Mouse (Mus musculus) gastrocnemius, adult 18-20 months (tissue): ENCODE measurements at regions not wholly inside any gene's neighbourhood (a gene's known extent, or its start where the extent isn't known, plus 50 kb on each side); places are given as distances from the start of the nearest gene placed in this dataset.

Source experiments
- DNase-seq: peaks from one replicate; pipeline ENCODE4 v3.0.0; 2021; ENCODE audit warnings: low spot score

GRCm38 (mm10) chr10:16438414-16438813 is 1284.6 kb upstream of the Cited2 start:
- no peak for DNase-seq

- no peak for DNase-seq
Observed at GRCm38 (mm10) chr10:16440932-16441640, 1281.9 kb upstream of the Cited2 start.

- no peak for DNase-seq
Observed at GRCm38 (mm10) chr10:16441661-16442072, 1281.4 kb upstream of the Cited2 start.

- DNase-seq: no peak
Observed at GRCm38 (mm10) chr10:16443901-16444300, 1279.1 kb upstream of the Cited2 start.

GRCm38 (mm10) chr10:16467935-16468334 is 1255.1 kb upstream of the Cited2 start:
- no peak for DNase-seq

GRCm38 (mm10) chr10:16469711-16470110 is 1253.3 kb upstream of the Cited2 start:
- no peak for DNase-seq

GRCm38 (mm10) chr10:16473952-16474521 is 1249.0 kb upstream of the Cited2 start:
- no peak for DNase-seq

GRCm38 (mm10) chr10:16498580-16498979 is 1224.4 kb upstream of the Cited2 start:
- DNase-seq: no peak

GRCm38 (mm10) chr10:16507681-16508080 is 1215.3 kb upstream of the Cited2 start:
- peak; percentile 2 for DNase-seq

GRCm38 (mm10) chr10:16508161-16508560 is 1214.9 kb upstream of the Cited2 start:
- no peak for DNase-seq

- no peak for DNase-seq
Observed at GRCm38 (mm10) chr10:16514656-16515055, 1208.4 kb upstream of the Cited2 start.

GRCm38 (mm10) chr10:16521895-16522294 is 1201.1 kb upstream of the Cited2 start:
- DNase-seq: no peak

- no peak for DNase-seq
Observed at GRCm38 (mm10) chr10:16524101-16524500, 1198.9 kb upstream of the Cited2 start.

- DNase-seq: no peak
Observed at GRCm38 (mm10) chr10:16527693-16528092, 1195.3 kb upstream of the Cited2 start.

GRCm38 (mm10) chr10:16537660-16538059 is 1185.4 kb upstream of the Cited2 start:
- no peak for DNase-seq

- no peak for DNase-seq
Observed at GRCm38 (mm10) chr10:16538379-16538778, 1184.6 kb upstream of the Cited2 start.

GRCm38 (mm10) chr10:16545445-16545844 is 1177.6 kb upstream of the Cited2 start:
- DNase-seq: peak; percentile 16

- DNase-seq: peak; percentile 73
Observed at GRCm38 (mm10) chr10:16552861-16553635, 1170.0 kb upstream of the Cited2 start.

GRCm38 (mm10) chr10:16574568-16574967 is 1148.5 kb upstream of the Cited2 start:
- DNase-seq: no peak

- peak; percentile 32 for DNase-seq
Observed at GRCm38 (mm10) chr10:16578554-16579078, 1144.4 kb upstream of the Cited2 start.

- DNase-seq: no peak
Observed at GRCm38 (mm10) chr10:16580200-16580599, 1142.8 kb upstream of the Cited2 start.

- no peak for DNase-seq
Observed at GRCm38 (mm10) chr10:16588833-16589232, 1134.2 kb upstream of the Cited2 start.
